Mouse (Mus musculus) embryonic facial prominence, embryonic 12.5 days (tissue): Measurements from ENCODE around the gene U2af2. TPM values are rescaled to one million over a fixed set of nuclear protein-coding genes. Genes with fewer than 3 reads are reported as not detected.
A peak's percentile ranks its signal among the peaks of the same experiment; 100 is the strongest.

Experiments
- ATAC-seq: fragments of 200-750 bp; cut with Nextera tagmentation; 2 replicates; pipeline ENCODE4 v1.8.0; 2017; ENCODE audit not compliant: insufficient number of reproducible peaks, insufficient read depth, low FRiP score, low TSS enrichment
- H3K27ac ChIP-seq: fragments of 300-500 bp; sonication (generic); 2 replicates; pipeline ENCODE4 v1.5.1; 2016; ENCODE audit warnings: mild to moderate bottlenecking
- H3K27me3 ChIP-seq: fragments of 300-500 bp; sonication (generic); 2 replicates; pipeline ENCODE4 v1.6.1; 2016; ENCODE audit warnings: mild to moderate bottlenecking, moderate library complexity
- H3K36me3 ChIP-seq: fragments of 300-500 bp; sonication (generic); 2 replicates; pipeline ENCODE4 v1.6.1; 2016; ENCODE audit warnings: mild to moderate bottlenecking
- H3K4me1 ChIP-seq: fragments of 300-500 bp; sonication (generic); 2 replicates; pipeline ENCODE4 v1.6.1; 2016
- H3K4me2 ChIP-seq: fragments of 300-500 bp; sonication (generic); replicated peaks from 2 replicates; pipeline ENCODE4 v1.6.1; 2016; ENCODE audit warnings: mild to moderate bottlenecking, moderate library complexity
- H3K4me3 ChIP-seq: fragments of 300-500 bp; sonication (generic); 2 replicates; pipeline ENCODE4 v1.5.1; 2016; ENCODE audit warnings: mild to moderate bottlenecking
- H3K9ac ChIP-seq: fragments of 300-500 bp; sonication (generic); 2 replicates; pipeline ENCODE4 v1.6.1; 2016; ENCODE audit warnings: mild to moderate bottlenecking, moderate library complexity
- H3K9me3 ChIP-seq: fragments of 300-500 bp; sonication (generic); 2 replicates; pipeline ENCODE4 v1.6.1; 2016; ENCODE audit warnings: mild to moderate bottlenecking, moderate library complexity
- WGBS: fragments of 180-500 bp; shearing (Covaris S2); methylation state at CpG from one replicate; pipeline ENCODE4 v1.1.7; 2016; 5-methylcytosine and 5-hydroxymethylcytosine counted together
- polyA plus RNA-seq: library from polyadenylated mRNA; unstranded; fragments of >200 nt; fragmentation: Nextera tagmentation; extraction: Ambion mirVana; gene quantifications from 2 replicates; pipeline ENCODE4 v1.2.1, GENCODE M21; 2016

The U2af2 gene
- polyA plus RNA-seq, 1 experiment from 2014 or later = 159 TPM

DNA sequence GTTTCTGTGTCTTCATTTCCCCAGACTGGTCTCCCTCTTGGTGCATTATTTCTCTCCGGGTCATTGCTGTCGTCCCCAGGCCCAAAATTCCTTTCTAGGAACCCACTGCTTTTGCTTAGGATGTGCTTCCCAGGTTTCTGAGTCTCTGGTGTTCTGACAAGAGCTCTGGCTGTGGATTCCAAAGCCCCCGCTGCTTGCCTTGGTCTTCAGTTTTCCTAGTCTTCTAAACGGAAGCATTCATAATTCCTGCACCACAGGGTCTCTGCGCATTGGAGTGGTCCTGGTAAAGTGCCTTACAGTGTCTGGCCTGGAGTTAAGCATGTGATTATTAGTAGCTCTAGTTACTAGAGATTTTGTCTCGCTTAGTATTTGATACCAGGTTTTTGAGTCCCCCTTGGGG, 18.9 kb downstream of the U2af2 start:
- WGBS = 15% methylated on average over 6 of the region's 6 CpGs
- peak overlapping the region; percentile 94 for H3K27ac ChIP-seq
- H3K36me3 ChIP-seq = peaks cover 47% of the 10 kb centered on the region
- H3K9me3 ChIP-seq = no peaks in the 10 kb centered on the region
- ATAC-seq = no peak
- peak overlapping the region; percentile 98 for H3K4me3 ChIP-seq
- H3K4me1 ChIP-seq = peaks cover 7% of the 10 kb centered on the region
- H3K9ac ChIP-seq = peak overlapping the region; percentile 99
- peak overlapping the region; percentile 82 for H3K4me2 ChIP-seq
- no peaks in the 10 kb centered on the region for H3K27me3 ChIP-seq

DNA sequence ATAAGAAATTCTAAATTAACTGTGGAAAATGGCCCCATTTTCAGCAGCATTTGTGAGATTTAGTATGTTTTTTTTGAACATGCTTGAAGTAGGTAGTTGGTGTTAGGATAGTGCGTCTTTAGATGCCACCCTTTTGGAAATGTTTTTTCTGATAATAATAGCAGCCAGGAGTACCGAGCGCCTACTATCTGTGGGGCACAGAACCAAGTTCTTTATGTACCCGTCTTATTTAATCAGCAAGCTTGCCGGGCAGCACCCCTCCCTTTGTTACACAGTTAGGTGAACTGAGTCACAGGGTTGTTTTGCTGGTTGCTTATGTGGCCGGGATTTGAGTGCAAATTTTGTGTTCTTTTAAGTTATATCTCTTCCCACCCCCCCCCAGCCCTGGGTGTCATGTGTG, 19.3 kb downstream of the U2af2 start:
- 77% methylated on average over 6 of the region's 6 CpGs for WGBS
- H3K9ac ChIP-seq = peak overlapping the region; percentile 99
- peaks cover 47% of the 10 kb centered on the region for H3K36me3 ChIP-seq
- ATAC-seq = no peak
- no peaks in the 10 kb centered on the region for H3K27me3 ChIP-seq
- peak overlapping the region; percentile 82 for H3K4me2 ChIP-seq
- H3K4me1 ChIP-seq = peaks cover 7% of the 10 kb centered on the region
- no peak overlapping the region for H3K27ac ChIP-seq
- H3K4me3 ChIP-seq = peak overlapping the region; percentile 98
- no peaks in the 10 kb centered on the region for H3K9me3 ChIP-seq

DNA sequence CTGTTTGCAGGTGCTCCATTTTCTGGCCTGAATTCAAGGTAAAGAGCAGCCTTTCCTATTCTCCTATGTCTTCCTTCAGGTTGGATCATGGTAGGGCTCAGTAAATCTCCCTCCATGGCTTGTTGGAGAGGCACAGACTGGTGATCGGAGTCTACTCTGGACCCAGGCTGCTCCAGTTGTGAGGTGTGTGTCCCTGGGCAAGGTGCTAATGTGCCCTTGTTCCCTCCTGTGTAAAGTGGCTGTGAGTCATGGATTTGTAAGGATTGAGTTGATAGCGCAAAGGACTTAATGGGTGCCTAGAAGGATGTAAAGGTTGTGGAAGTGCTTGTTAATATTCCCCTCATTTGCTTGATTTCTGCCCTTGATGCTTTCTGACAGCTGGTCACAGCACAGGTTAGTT, 20.0 kb downstream of the U2af2 start:
- H3K9me3 ChIP-seq = no peaks in the 10 kb centered on the region
- ATAC-seq = no peak
- no peak overlapping the region for H3K27ac ChIP-seq
- peaks cover 45% of the 10 kb centered on the region for H3K36me3 ChIP-seq
- peaks cover 7% of the 10 kb centered on the region for H3K4me1 ChIP-seq
- H3K4me2 ChIP-seq = peak overlapping the region; percentile 82; the same call in 1 of the 2 replicates
- H3K9ac ChIP-seq = peak overlapping the region; percentile 99; the same call in 1 of the 2 replicates
- H3K27me3 ChIP-seq = no peaks in the 10 kb centered on the region
- H3K4me3 ChIP-seq = 0 out of 2 replicates have a peak overlapping the region, but pooled peaks have one; percentile 98
- 96% methylated on average over 2 of the region's 2 CpGs for WGBS

DNA sequence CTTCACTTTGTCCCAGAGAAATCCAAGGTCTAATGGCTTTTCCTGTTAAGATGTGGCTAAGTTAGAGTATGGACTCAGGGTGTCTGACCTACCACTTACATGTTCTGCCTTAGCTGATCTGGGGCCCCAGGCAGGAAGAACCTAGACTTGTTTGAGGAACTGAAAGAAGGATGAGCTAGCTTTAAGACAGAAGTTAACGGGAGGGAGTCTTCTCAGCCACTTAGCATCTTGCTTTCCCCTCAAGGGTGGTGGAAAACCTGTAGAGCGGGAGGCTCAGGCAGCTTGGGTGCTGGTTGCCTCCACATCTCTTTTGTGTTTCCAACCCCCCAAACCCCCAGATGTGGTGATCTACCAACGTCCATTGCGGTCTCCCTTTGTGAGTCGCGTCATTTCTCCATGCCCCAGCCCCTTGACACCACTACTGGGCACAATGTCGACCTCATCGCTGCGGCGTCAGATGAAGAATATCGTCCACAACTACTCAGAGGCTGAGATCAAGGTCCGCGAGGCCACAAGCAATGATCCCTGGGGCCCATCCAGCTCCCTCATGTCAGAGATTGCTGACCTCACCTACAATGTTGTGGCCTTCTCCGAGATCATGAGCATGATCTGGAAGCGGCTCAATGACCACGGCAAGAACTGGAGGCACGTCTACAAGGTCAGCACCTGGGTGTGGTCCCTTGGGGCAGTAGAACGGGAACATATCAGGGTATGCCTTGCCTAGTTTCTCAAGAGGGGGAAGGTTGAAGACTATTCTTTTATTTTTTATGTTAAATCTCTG, 21.6 kb downstream of the U2af2 start:
- Histone ChIP-seq H3K4me1 (peaks cover 7% of the 10 kb centered on the region), H3K4me2 (no peak overlapping the region), H3K27ac (no peak overlapping the region), H3K36me3 (peaks cover 42% of the 10 kb centered on the region), H3K4me3 (no peak overlapping the region), H3K9ac (no peak overlapping the region), H3K9me3 (no peaks in the 10 kb centered on the region), H3K27me3 (no peaks in the 10 kb centered on the region)
- ATAC-seq = no peak
- WGBS = 92% methylated on average over 18 of the region's 18 CpGs

DNA sequence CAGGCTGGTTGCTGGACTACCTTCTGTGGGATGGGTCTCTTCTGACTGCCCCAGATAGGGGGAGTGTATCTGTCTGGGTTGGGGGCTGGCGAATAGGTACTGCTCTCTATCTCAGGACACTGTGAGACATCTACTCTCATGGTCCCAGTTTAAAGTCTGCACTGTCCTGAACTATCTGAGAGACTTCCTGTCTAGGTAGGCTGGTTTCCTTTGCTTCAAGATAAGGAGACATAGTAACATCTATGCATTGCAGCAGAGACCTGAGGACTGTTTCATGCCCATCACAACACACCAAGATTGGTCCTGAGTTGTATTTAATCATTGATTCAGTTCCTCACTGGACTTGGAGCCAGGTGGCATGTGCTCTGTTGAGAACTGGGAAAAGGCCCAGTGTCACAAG, 23.6 kb downstream of the U2af2 start:
- ATAC-seq = no peak
- 89% methylated on average over 1 of the region's 1 CpGs for WGBS

DNA sequence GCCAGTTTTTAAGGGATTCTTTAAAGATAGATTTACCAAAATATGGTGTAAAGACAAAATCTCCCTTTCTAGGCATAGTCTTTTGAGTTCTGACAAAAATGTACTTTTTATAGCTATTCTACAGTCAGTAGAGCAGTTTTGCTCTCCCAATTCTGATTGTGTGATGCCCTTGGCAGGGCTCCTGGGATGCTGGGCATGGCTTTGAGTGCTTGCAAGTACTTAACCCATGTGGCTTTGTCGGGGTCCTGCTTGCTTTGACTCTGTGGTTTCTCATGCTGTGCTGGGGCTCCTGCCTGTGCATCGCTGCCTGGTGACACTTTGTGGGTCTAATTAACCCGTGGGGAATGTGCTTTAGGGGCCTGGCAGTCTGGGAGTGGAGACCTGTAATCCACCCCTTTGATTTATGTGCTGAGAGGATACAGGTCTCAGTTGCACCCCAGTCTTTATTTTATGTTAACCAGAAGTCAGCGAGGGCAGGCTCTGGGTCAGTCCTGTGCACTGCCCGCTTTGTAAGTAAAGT, 25.0 kb downstream of the U2af2 start:
- WGBS = 80% methylated on average over 5 of the region's 5 CpGs
- no peaks in the 10 kb centered on the region for H3K4me1 ChIP-seq
- no peaks in the 10 kb centered on the region for H3K9me3 ChIP-seq
- H3K27ac ChIP-seq = no peak overlapping the region
- H3K4me3 ChIP-seq = no peak overlapping the region
- no peak overlapping the region for H3K4me2 ChIP-seq
- H3K27me3 ChIP-seq = no peaks in the 10 kb centered on the region
- peaks cover 62% of the 10 kb centered on the region for H3K36me3 ChIP-seq
- no peak for ATAC-seq
- no peak overlapping the region for H3K9ac ChIP-seq

More for the DNA sequence above, 23.6 kb downstream of the U2af2 start:
- peaks cover 49% of the 10 kb centered on the region for H3K36me3 ChIP-seq
- H3K4me1 ChIP-seq = peaks cover 7% of the 10 kb centered on the region
- H3K27me3 ChIP-seq = no peaks in the 10 kb centered on the region
- H3K4me3 ChIP-seq = no peak overlapping the region
- no peak overlapping the region for H3K27ac ChIP-seq
- no peaks in the 10 kb centered on the region for H3K9me3 ChIP-seq
- no peak overlapping the region for H3K4me2 ChIP-seq
- H3K9ac ChIP-seq = no peak overlapping the region

DNA sequence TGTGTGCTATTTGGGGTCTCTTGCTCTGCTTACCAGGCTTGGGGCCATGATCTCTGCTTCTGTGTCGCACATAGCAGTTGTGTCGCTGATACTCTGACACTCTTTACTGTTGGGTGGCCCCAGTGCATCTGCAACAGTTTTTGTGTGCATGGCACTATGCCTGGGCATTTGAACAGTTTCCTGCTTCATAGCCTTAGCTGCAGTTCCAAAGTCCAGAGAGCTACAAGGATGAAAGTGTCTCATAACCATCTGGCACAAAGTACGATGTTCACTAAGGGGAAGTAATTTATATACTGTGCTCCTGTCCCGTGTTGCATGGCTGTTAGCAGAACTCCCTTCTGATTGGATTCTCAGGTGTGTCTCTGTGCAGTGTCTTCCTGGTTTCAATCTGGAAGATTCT, 25.9 kb downstream of the U2af2 start:
- no peak overlapping the region for H3K4me3 ChIP-seq
- H3K27ac ChIP-seq = no peak overlapping the region
- H3K4me1 ChIP-seq = no peaks in the 10 kb centered on the region
- no peak for ATAC-seq
- H3K9ac ChIP-seq = no peak overlapping the region
- no peaks in the 10 kb centered on the region for H3K27me3 ChIP-seq
- H3K4me2 ChIP-seq = no peak overlapping the region
- 84% methylated on average over 4 of the region's 4 CpGs for WGBS
- H3K36me3 ChIP-seq = peaks cover 71% of the 10 kb centered on the region
- H3K9me3 ChIP-seq = no peaks in the 10 kb centered on the region

DNA sequence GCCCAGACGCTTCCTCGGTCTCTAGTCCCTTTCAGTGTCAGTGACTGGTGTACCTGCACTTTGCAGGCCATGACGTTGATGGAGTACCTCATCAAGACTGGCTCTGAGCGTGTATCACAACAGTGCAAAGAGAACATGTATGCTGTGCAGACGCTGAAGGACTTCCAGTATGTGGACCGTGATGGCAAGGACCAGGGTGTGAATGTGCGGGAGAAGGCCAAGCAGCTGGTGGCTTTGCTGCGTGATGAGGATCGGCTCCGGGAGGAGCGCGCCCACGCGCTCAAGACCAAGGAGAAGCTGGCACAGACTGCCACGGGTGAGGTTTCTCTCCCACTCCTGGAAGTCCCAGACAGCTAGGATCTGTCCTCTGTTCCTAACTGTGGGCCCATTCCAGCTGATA, 27.9 kb downstream of the U2af2 start:
- Histone ChIP-seq H3K4me2 (no peak overlapping the region), H3K27me3 (no peaks in the 10 kb centered on the region), H3K9ac (no peak overlapping the region), H3K36me3 (peaks cover 80% of the 10 kb centered on the region), H3K4me1 (no peaks in the 10 kb centered on the region), H3K27ac (no peak overlapping the region), H3K9me3 (no peaks in the 10 kb centered on the region), H3K4me3 (no peak overlapping the region)
- 96% methylated on average over 15 of the region's 15 CpGs for WGBS
- ATAC-seq = no peak

DNA sequence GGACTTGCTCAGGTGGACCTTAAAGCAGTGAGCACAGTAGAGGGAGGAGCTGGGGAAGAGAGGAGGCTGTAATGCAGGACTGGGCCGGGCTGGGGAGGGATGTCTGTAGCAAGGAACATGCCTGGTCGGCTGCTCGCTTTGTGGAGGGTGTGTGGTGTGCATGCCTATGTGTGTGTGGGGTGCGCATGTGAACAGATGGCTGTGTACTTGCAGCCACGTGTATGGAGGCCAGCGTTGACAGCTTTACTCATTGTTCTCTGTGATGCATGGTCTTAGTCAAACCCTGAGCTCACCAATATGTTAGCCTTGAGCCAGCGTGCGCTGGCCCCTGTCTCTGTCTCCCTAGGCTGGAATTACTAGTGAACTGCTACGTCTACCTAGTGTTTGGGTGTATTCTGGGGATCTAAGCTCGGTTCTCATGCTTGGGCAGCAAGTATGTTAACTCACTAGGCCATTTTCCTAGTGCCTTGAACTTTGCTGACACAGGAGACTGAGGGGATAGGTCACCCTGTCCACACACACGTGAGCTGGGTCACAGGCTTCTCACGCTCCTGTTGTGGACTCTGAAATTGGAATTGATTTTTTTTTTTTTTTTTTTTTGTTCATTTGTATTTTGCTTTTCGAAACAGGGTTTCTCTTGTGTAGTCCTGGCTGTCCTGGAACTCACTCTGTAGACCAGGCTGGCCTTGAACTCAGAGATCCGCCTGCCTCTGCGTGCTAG, 29.2 kb downstream of the U2af2 start:
- WGBS = 94% methylated on average over 15 of the region's 15 CpGs

DNA sequence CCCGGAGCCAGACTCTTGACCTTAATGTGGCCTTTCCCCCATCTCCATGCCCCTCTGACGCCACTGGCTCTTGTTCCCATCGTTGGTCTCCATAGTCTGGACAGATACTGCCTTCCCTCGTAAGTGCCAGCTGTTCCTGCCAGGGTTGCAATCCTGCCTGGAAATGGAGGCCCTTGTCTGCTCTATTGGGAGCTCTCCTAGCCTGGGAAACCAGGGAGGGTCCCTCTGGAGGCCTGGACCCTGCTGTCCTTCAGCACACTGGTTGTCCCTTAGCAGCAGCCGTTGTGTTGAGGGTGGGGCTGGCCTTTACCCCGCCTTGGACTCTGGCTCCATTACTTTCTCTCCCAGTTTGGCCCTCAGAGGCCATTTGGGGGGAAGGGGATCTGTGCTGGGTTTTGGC, 30.4 kb downstream of the U2af2 start:
- no peaks in the 10 kb centered on the region for H3K9me3 ChIP-seq
- H3K4me3 ChIP-seq = no peak overlapping the region
- no peak for ATAC-seq
- WGBS = 85% methylated on average over 6 of the region's 6 CpGs
- H3K27me3 ChIP-seq = no peaks in the 10 kb centered on the region
- no peak overlapping the region for H3K9ac ChIP-seq
- no peaks in the 10 kb centered on the region for H3K4me1 ChIP-seq
- H3K4me2 ChIP-seq = no peak overlapping the region
- peaks cover 87% of the 10 kb centered on the region for H3K36me3 ChIP-seq
- no peak overlapping the region for H3K27ac ChIP-seq

More for the DNA sequence above, 29.2 kb downstream of the U2af2 start:
- Histone ChIP-seq H3K9me3 (no peaks in the 10 kb centered on the region), H3K9ac (no peak overlapping the region), H3K27me3 (no peaks in the 10 kb centered on the region), H3K36me3 (peaks cover 85% of the 10 kb centered on the region), H3K4me2 (no peak overlapping the region), H3K4me1 (no peaks in the 10 kb centered on the region), H3K27ac (no peak overlapping the region), H3K4me3 (no peak overlapping the region)
- ATAC-seq = no peak

DNA sequence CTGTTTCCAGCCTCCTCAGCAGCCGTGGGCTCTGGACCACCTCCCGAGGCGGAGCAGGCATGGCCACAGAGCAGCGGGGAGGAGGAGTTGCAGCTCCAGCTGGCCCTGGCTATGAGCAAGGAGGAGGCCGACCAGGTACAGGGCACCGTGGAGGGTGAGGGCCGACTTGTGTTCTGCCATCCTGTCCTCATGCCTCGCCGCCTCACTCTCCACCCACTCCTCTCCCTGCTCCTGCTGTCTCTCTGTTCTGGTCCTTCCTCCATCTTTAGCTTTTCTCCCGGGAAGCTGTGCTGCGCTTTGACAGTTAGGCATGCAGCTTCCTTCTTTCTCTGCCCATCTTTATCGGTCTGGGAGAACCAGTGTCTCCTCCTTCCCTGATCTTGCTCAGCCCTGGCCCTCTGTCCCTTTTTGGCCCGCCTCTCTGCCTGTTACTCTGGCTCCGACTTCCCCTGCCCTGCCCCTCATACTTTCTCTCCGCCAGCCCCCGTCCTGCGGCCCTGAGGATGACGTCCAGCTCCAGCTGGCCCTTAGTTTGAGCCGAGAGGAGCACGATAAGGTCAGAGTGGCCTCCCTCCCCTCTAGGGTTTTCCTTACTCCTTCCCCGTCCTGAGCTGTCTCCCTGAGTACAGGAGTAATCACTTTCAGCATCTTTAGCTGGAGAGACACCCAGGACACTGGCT, 31.0 kb downstream of the U2af2 start:
- WGBS = 84% methylated on average over 20 of the region's 21 CpGs
- no peaks in the 10 kb centered on the region for H3K4me1 ChIP-seq
- H3K27ac ChIP-seq = no peak overlapping the region
- H3K9ac ChIP-seq = no peak overlapping the region
- no peaks in the 10 kb centered on the region for H3K27me3 ChIP-seq
- no peak for ATAC-seq
- no peaks in the 10 kb centered on the region for H3K9me3 ChIP-seq
- H3K4me2 ChIP-seq = no peak overlapping the region
- H3K36me3 ChIP-seq = peaks cover 89% of the 10 kb centered on the region
- no peak overlapping the region for H3K4me3 ChIP-seq
